Mouse (Mus musculus) thymus, postnatal 14 days (tissue): Measurements from ENCODE around the gene Tppp.
"Not testable (repeated sequence)": the region's sequence is repeated elsewhere in the genome, so short reads cannot be mapped to it uniquely, and the experiment has no call there.

ENCODE experiments used
- DNase-seq: peaks from one replicate; pipeline ENCODE4 v3.0.0; 2021

Gene Tppp

GRCm38 (mm10) chr13:74025151-74026081 lies 16.2 kb downstream of the Tppp start:
- DNase-seq: no peak

- peak; percentile 37 for DNase-seq
Observed at GRCm38 (mm10) chr13:74026215-74026614, 17.0 kb downstream of the Tppp start.

DNA sequence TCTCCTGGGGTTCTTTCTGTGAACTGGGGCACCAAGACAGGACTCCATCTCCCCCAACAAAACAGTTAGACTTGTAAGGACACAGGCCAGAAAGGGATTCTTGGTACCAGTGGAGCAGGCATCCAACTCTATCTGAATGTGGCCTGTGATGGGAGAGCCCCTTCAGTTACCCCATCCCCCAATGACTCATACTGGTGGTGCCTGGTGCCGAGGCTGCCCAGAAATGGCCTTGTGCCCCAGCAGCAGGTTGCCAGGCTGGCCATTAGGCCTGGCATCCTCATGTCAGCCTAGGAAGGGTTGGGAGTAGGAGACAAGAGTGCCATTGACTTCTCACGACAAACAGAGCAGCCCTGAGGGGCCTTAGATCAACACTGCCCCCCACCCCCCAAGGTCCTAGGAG lies 18.9 kb downstream of the Tppp start:
- DNase-seq: no peak

DNA sequence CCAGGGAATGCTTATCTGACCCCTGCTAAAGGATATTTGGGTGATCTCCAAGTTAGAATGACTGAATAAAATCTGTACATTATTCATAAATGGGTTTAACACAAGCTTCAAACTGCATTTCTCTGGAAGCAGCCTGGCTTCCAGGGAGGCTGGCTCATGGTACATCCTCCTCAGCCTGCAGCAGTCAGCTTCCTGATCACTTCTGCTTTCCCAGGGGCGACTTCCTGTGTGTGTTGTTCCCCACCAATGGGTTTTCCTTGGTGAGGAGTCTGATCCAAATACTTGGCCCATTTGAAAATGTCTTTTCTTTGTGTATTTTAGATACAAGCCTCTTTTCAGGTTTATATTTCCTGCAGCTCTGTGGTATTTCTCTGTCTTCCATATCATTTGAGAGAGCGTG lies 19.8 kb downstream of the Tppp start:
- DNase-seq: no peak

DNA sequence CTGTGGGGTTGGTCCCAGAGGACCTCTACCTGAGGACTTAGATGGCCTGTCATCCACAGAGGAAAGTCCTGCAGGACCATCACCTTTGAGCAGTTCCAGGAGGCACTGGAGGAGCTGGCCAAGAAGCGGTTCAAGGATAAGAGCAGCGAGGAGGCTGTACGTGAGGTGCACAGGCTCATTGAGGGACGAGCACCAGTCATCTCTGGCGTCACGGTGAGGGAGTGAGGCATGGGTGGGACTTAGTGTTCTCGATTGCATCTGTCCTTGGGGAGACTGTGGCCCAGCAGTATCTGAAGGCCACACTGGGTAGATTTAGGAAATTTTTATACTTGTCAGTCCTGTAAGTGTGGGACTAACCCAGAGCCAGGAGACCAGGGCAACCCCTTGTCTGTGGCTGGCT lies 21.5 kb downstream of the Tppp start:
- no peak for DNase-seq

- no peak for DNase-seq
Observed at GRCm38 (mm10) chr13:74031133-74031532, 21.9 kb downstream of the Tppp start.

DNA sequence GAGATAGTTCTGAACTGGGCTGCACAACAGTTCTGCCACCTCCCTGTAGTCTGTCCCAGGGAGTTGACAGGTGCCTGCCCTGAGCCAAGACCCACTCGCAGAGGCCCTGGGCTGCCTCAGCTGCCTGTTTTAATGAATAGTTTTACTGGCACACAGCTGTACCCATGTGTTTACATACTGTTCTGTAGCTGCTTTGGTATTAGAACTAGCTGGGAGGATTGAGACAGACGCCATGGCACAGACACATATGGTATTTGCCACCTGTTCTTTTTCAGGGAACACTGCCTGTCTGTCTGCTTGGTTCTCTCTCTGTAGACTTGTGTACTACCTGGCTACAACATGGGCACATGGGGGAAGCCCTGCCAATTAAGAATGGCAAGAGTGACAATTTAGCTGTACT lies 25.5 kb downstream of the Tppp start:
- DNase-seq: no peak

GRCm38 (mm10) chr13:74035776-74036175 lies 26.6 kb downstream of the Tppp start:
- DNase-seq: no peak

DNA sequence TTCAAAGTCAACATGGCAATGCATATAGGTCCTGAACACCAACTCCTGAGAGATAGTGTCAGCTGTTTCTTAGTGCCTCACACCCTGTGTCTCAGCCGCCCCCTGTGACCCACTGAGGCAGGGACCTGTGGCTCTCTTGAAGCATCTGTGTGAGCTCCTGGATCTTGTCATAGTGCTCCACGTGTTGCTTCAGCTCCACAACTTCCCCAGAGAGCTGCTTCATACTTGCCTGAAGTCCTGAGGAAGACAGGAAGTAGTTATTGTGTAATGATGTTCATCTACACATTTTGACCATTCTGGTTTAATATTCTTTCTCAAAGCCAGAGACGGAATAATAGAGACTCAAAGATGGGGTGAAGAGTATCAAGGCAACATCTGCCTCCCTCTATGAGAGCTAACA lies 30.7 kb downstream of the Tppp start:
- DNase-seq: no peak

GRCm38 (mm10) chr13:74056194-74056593 lies 47.0 kb downstream of the Tppp start:
- DNase-seq: no peak

GRCm38 (mm10) chr13:74058081-74058480 lies 48.9 kb downstream of the Tppp start:
- DNase-seq: no peak

GRCm38 (mm10) chr13:74061613-74062377 lies 52.6 kb downstream of the Tppp start, which contains the start of gene Cep72:
Gene Cep72, minus strand, starts transcription at chr13:74062299.
- peak; percentile 94 for DNase-seq

DNA sequence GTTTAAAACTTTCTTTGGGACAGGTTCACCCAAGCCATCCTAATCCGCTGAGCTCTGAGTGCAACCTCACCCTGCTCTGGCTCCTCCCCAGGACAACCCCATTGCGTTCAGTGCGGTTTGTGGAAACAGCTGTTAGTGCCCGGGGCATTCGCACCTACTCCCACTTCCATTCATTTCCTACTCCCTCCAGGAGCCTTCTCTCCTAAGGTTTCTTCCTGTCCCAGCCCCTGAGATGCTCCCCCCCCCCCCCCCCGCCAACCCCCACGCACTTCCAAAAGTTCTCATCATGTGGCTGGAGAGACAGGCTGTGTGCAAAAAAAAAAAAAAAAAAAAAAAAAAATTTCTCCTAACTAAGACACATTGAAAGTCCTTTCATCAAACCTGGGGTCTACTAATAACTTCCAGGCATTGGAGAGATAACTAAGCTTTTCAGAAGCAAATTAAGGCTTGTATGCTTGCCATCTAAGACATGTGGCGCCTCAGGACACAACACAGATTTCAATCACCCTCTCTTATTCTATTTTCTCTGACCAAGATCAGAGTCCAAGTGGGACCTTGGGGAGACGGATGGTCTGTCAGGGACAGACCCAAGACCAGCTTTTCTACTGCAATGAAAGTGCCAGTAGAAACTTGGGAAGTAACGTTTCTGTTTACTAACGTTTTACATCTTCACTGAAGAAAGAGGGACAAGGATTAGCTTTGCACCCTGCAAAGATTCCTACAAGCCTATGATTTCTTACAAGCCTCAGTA lies 53.3 kb downstream of the Tppp start:
- no peak for DNase-seq

DNA sequence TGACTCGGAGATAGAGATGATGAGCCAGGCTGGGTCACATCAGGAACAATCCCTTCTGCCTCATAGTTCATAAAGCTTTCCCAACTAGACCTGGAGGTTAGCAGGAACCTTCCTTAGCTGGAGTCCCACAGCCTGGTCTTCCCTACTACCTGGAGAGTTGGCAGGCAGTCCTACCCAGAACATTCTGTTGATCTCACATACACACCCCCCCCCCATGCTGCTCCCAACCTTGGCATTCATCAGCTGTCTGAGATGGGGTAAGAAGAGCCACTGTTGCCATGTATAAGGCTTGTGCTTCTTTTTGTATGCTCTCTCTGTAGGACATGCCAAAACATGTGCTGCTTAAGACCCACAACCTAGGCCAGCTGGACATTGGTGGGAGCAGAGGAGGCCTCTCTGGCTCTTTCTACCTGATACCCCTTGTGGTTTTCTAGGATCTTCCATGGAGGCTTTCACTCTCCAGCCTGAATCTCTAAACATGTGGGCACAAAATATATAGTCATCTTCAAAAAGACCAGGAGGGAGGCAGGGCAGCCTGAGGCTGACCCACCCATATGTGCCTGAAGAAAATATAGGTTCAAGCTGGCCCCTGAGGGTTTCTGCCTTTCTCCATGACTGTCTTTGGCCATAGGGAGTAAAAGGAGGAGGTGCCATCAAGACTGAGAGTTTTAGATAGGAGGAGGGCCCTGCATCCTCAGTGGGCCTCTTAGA lies 54.3 kb downstream of the Tppp start:
- no peak for DNase-seq

DNA sequence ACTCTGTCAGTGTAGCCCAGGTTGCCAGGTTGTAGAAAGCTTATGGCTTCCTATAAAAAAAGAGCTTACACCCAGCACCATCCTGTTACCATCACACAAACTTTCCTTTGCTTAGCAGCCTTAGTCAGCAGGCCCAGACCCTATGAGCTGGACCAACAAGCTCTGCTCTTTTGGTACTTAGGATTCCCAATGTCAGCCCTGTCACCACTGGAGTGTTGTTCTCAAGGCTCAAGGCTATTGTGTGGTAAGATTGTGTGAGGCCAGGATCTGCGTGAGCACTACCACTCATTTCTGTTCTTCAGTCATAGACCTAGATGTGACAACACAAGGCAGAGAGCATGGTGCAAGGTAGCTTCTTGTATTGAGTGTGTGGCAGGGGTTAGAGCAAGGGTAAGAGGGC lies 57.4 kb downstream of the Tppp start:
- no peak for DNase-seq

- not testable (repeated sequence) for DNase-seq
Observed at GRCm38 (mm10) chr13:74071244-74071643, 62.0 kb downstream of the Tppp start.

DNA sequence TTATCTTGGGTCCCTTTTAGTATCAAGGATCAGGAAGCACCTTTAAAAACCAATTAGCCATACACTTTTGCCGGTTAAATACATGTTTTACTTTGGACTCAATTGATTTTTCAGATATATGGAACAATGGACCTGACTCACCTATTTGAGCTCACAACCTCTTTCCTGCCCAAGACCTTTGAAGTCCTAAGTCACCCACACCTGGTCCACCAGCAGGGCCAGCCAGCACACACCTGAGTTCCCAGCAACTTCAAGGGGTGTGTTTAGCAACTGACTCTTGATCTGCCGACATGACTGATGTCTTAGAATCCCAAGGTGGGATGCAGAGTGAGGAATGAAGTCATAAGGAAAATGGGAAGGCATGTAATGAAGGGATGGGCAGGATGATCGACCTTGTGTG lies 62.5 kb downstream of the Tppp start:
- no peak for DNase-seq

GRCm38 (mm10) chr13:74073369-74073768 lies 64.2 kb downstream of the Tppp start:
- DNase-seq: no peak
